Comparison of ENCODE assay signal across 7 mouse cellular contexts in genomic region chr5:111329782-111330416, GRCm38 (mm10). TPM values are rescaled to one million over a fixed set of nuclear protein-coding genes. Genes with fewer than 3 reads are reported as not detected.
DNase-seq lines count a peak whose midpoint lies in the region; ATAC-seq and TF ChIP-seq lines count a peak whose summit lies in the region.

No protein-coding gene starts in this region.

- peaks cover 43% of the 10 kb centered on the region for H3K79me2 ChIP-seq in CH12.LX (replicated peaks; ENCODE audit: control insufficient read depth, extremely low read depth, insufficient read depth, poor library complexity, severe bottlenecking)

- TF ChIP-seq RAD21 in CH12.LX (IDR thresholded peaks at IDR 0.05; ENCODE audit: low read depth, low read length) = no peak

- no peak overlapping the region; the same call in 1 of the 2 replicates for H3K27ac ChIP-seq in CH12.LX (ENCODE audit: insufficient read depth, low read depth)
- peak overlapping the region; percentile 89 for H3K27ac ChIP-seq in heart, embryonic 13.5 days (replicated peaks)
- H3K27ac ChIP-seq in limb, embryonic 14.5 days (replicated peaks; ENCODE audit: low read depth, low read length) = peak overlapping the region; percentile 85
- peak overlapping the region; percentile 91 for H3K27ac ChIP-seq in stomach, embryonic 16.5 days (ENCODE audit: low read length)

- in situ Hi-C loops in CH12.LX (cut with MboI; ENCODE audit: low pct_ligation_motif_present, low pct_unique_long_range_greater_than_20kb, low sequenced_read_pairs) = no loop called here

- no peak for ATAC-seq in G1E (ENCODE audit: extremely low read depth, insufficient number of reproducible peaks, low FRiP score, poor library complexity, severe bottlenecking)
- no peak for ATAC-seq in heart, embryonic 13.5 days (ENCODE audit: extremely low read depth, insufficient number of reproducible peaks, low FRiP score, low TSS enrichment)
- no peak for ATAC-seq in limb, embryonic 14.5 days (ENCODE audit: low FRiP score, low read depth)
- ATAC-seq in stomach, embryonic 16.5 days (ENCODE audit: insufficient read depth, low FRiP score) = peak; percentile 44

- dilution Hi-C loops in CH12.LX (cut with MboI; ENCODE audit: extremely low pct_ligation_motif_present, extremely low pct_unique_long_range_greater_than_20kb, low sequenced_read_pairs) = no loop called here

- 25% methylated on average over 10 of the region's 10 CpGs for WGBS in heart, embryonic 13.5 days
- 27% methylated on average over 10 of the region's 10 CpGs for WGBS in limb, embryonic 14.5 days
- 20% methylated on average over 10 of the region's 10 CpGs for WGBS in stomach, embryonic 16.5 days

- TF ChIP-seq CTCF in CH12.LX (conservative IDR thresholded peaks at IDR 0.05 in 1 of 2, IDR thresholded peaks at IDR 0.05 in 1 of 2; ENCODE audit: low read depth in 2 of 2, low read length in 2 of 2) = no peak
- TF ChIP-seq CTCF in G1E (IDR thresholded peaks at IDR 0.05; ENCODE audit: low read depth, low read length) = no peak

- TF ChIP-seq POLR2A in CH12.LX (IDR thresholded peaks at IDR 0.05; ENCODE audit: low read depth, low read length) = no peak
- no peak for TF ChIP-seq POLR2A in limb, embryonic 14.5 days (IDR thresholded peaks at IDR 0.05; ENCODE audit: borderline replicate concordance, extremely low read depth, insufficient read depth, insufficient read length)

- peak overlapping the region; percentile 91 for H3K9ac ChIP-seq in CH12.LX (ENCODE audit: insufficient read depth, low read depth)
- H3K9ac ChIP-seq in heart, embryonic 13.5 days = peak overlapping the region; percentile 87
- H3K9ac ChIP-seq in limb, embryonic 14.5 days (ENCODE audit: low read depth, low read length, severe bottlenecking) = peak overlapping the region; percentile 91
- peak overlapping the region; percentile 90 for H3K9ac ChIP-seq in stomach, embryonic 16.5 days (ENCODE audit: low read length)

- H3K9me3 ChIP-seq in CH12.LX (replicated peaks; ENCODE audit: low read length) = no peaks in the 10 kb centered on the region
- H3K9me3 ChIP-seq in G1E (replicated peaks) = no peaks in the 10 kb centered on the region
- H3K9me3 ChIP-seq in heart, embryonic 13.5 days = no peaks in the 10 kb centered on the region
- no peaks in the 10 kb centered on the region for H3K9me3 ChIP-seq in limb, embryonic 14.5 days (ENCODE audit: control insufficient read depth, low read length)
- no peaks in the 10 kb centered on the region for H3K9me3 ChIP-seq in stomach, embryonic 16.5 days (replicated peaks; ENCODE audit: control insufficient read depth, low read length)

- TF ChIP-seq EP300 in CH12.LX (IDR thresholded peaks at IDR 0.05; ENCODE audit: low read length) = no peak

- H3K36me3 ChIP-seq in CH12.LX (replicated peaks in 1 of 2; ENCODE audit: control insufficient read depth in 1 of 2, insufficient read depth in 1 of 2, low read length in 1 of 2) (peaks cover 0 to 19% of the 10 kb centered on the region in 2 experiments), G1E (replicated peaks) (peaks cover 25% of the 10 kb centered on the region)
- H3K36me3 ChIP-seq in heart, embryonic 13.5 days = peaks cover 22% of the 10 kb centered on the region
- H3K36me3 ChIP-seq in limb, embryonic 14.5 days (ENCODE audit: control insufficient read depth, insufficient read depth, low read length) = peaks cover 1% of the 10 kb centered on the region
- H3K36me3 ChIP-seq in stomach, embryonic 16.5 days (ENCODE audit: control insufficient read depth, insufficient read depth, low read length) = 0 out of 2 replicates have a peak, but pooled peaks cover 3% of the 10 kb centered on the region

- no peaks in the 10 kb centered on the region for H3K27me3 ChIP-seq in CH12.LX (replicated peaks)
- H3K27me3 ChIP-seq in G1E (ENCODE audit: insufficient read depth, low read length) = no peaks in the 10 kb centered on the region
- H3K27me3 ChIP-seq in heart, embryonic 13.5 days (replicated peaks) = no peaks in the 10 kb centered on the region
- no peaks in the 10 kb centered on the region for H3K27me3 ChIP-seq in limb, embryonic 14.5 days (ENCODE audit: control insufficient read depth, insufficient read depth, low read length)
- H3K27me3 ChIP-seq in stomach, embryonic 16.5 days (ENCODE audit: control insufficient read depth, insufficient read depth, low read length) = no peaks in the 10 kb centered on the region

- no peak for DNase-seq in CH12.LX (ENCODE audit: extremely low read depth)
- DNase-seq in G1E (ENCODE audit: low spot score) = peak; percentile 10
- no peak for DNase-seq in limb, embryonic 14.5 days (ENCODE audit: low spot score)
- no peak for DNase-seq in spleen, postnatal 14 days (ENCODE audit: low spot score in 2 of 2)
- DNase-seq in adrenal gland, adult 18-20 months (ENCODE audit: low spot score in 2 of 2) = no peak

- H3K4me1 ChIP-seq in CH12.LX (ENCODE audit: control insufficient read depth in 1 of 2, insufficient read depth in 2 of 2) (peaks cover 0 to 24% of the 10 kb centered on the region in 2 experiments; a peak in 2 of 4 replicates), G1E (ENCODE audit: insufficient read depth, low read depth, low read length) (peaks cover 41% of the 10 kb centered on the region)
- peaks cover 28% of the 10 kb centered on the region for H3K4me1 ChIP-seq in heart, embryonic 13.5 days
- H3K4me1 ChIP-seq in limb, embryonic 14.5 days (ENCODE audit: control insufficient read depth, insufficient read depth, low read length) = peaks cover 10% of the 10 kb centered on the region
- H3K4me1 ChIP-seq in stomach, embryonic 16.5 days (ENCODE audit: control insufficient read depth, insufficient read depth, low read length) = peaks cover 19% of the 10 kb centered on the region

- H3K4me2 ChIP-seq in CH12.LX (ENCODE audit: insufficient read depth, low read depth, poor library complexity, severe bottlenecking) = peak overlapping the region; percentile 76
- H3K4me2 ChIP-seq in heart, embryonic 13.5 days = peak overlapping the region; percentile 76
- peak overlapping the region; percentile 66 for H3K4me2 ChIP-seq in limb, embryonic 14.5 days (replicated peaks; ENCODE audit: low read depth, low read length, severe bottlenecking)
- peak overlapping the region; percentile 85 for H3K4me2 ChIP-seq in stomach, embryonic 16.5 days (ENCODE audit: low read depth, low read length)

- H3K4me3 ChIP-seq in CH12.LX (replicated peaks in 1 of 3; ENCODE audit: low read depth in 2 of 3, low read length in 2 of 3, poor library complexity in 1 of 3) = peak overlapping the region; percentile 68 to 100 (median 69)
- peak overlapping the region; percentile 93 for H3K4me3 ChIP-seq in G1E (ENCODE audit: low read depth, low read length)
- peak overlapping the region; percentile 98 for H3K4me3 ChIP-seq in heart, embryonic 13.5 days
- peak overlapping the region; percentile 92 for H3K4me3 ChIP-seq in limb, embryonic 14.5 days (replicated peaks; ENCODE audit: low read length)
- H3K4me3 ChIP-seq in stomach, embryonic 16.5 days (replicated peaks; ENCODE audit: low read length) = peak overlapping the region; percentile 96

TF ChIP-seq in CH12.LX, 34 proteins besides CTCF, POLR2A, EP300 and RAD21:
- TF ChIP-seq SMC3 (IDR thresholded peaks at IDR 0.05; ENCODE audit: low read depth, low read length) (no peak), GABPA (IDR thresholded peaks at IDR 0.05; ENCODE audit: insufficient replicate concordance, low read depth, low read length) (no peak), MAFK (IDR thresholded peaks at IDR 0.05; ENCODE audit: insufficient replicate concordance, low read length) (no peak), MXI1 (IDR thresholded peaks at IDR 0.05; ENCODE audit: low read depth, low read length) (0 out of 2 replicates have a peak, but pooled peaks have one; percentile 14), CHD1 (IDR thresholded peaks at IDR 0.05; ENCODE audit: low read depth, low read length) (peak; percentile 51; the same call in 1 of the 2 replicates), IRF4 (IDR thresholded peaks at IDR 0.05; ENCODE audit: low read depth, low read length) (no peak), ETS1 (conservative IDR thresholded peaks at IDR 0.05; ENCODE audit: low read depth, low read length) (no peak), ZNF384 (IDR thresholded peaks at IDR 0.05; ENCODE audit: low read depth, low read length) (no peak)

RNA-seq across cellular contexts. Expression of gene Pitpnb, which starts 0.7 kb away (rescaled TPM):
- total RNA-seq in CH12.LX (2012; rRNA removed) (14.9 and 17.8 TPM in 2 replicates), CH12.LX (2014; rRNA removed) (12.7 and 16.2 TPM in 2 replicates), G1E (2014; fragmentation: Nextera tagmentation) (84.8 and 93.5 TPM in 2 replicates), G1E (2017) (14.9 and 19.3 TPM in 2 replicates)
- polyA plus RNA-seq in CH12.LX (2012; ENCODE audit: insufficient read length, low read depth) (85.7 and 95.6 TPM in 2 replicates), G1E (2012) (19.5 and 31.5 TPM in 2 replicates)
- 72.8 and 74.1 TPM in 2 replicates for polyA plus RNA-seq in heart, embryonic 13.5 days (2015; fragmentation: Nextera tagmentation; extraction: Ambion mirVana)
- polyA plus RNA-seq in limb, embryonic 14.5 days (2012; rRNA removed) = 89.6 and 96.0 TPM in 2 replicates
- 103 and 110 TPM in 2 replicates for polyA plus RNA-seq in limb, embryonic 14.5 days (2014; fragmentation: Nextera tagmentation; extraction: Ambion mirVana)
- polyA plus RNA-seq in stomach, embryonic 16.5 days (2015; fragmentation: Nextera tagmentation; extraction: Ambion mirVana) = 102 and 108 TPM in 2 replicates
- total RNA-seq in adrenal gland, adult 18-20 months (2021) = 10 to 100 TPM; 85.0 to 87.1 TPM
